Mouse (Mus musculus) large intestine, adult 2 months (tissue): ENCODE data around the gene Pex14. TPM values are rescaled to one million over a fixed set of nuclear protein-coding genes. Genes with fewer than 3 reads are reported as not detected.
A peak's percentile ranks its signal among the peaks of the same experiment; 100 is the strongest.

Experiments
- DNase-seq: peaks from one replicate; pipeline ENCODE4 v3.0.0-alpha.2; 2012; ENCODE audit warnings: low read depth, low spot score
- WGBS: fragments of 180-500 bp; shearing (Covaris S2); methylation state at CpG from one replicate; pipeline ENCODE4 v1.1.7; 2018; 5-methylcytosine and 5-hydroxymethylcytosine counted together
- polyA plus RNA-seq: library from polyadenylated mRNA; depleted of rRNA; stranded (reverse); fragments of >200 nt; gene quantifications from 2 replicates; pipeline ENCODE4 v1.2.3, GENCODE M21; 2012

Pex14 gene
- polyA plus RNA-seq, 1 experiment: 27.1 TPM

DNA sequence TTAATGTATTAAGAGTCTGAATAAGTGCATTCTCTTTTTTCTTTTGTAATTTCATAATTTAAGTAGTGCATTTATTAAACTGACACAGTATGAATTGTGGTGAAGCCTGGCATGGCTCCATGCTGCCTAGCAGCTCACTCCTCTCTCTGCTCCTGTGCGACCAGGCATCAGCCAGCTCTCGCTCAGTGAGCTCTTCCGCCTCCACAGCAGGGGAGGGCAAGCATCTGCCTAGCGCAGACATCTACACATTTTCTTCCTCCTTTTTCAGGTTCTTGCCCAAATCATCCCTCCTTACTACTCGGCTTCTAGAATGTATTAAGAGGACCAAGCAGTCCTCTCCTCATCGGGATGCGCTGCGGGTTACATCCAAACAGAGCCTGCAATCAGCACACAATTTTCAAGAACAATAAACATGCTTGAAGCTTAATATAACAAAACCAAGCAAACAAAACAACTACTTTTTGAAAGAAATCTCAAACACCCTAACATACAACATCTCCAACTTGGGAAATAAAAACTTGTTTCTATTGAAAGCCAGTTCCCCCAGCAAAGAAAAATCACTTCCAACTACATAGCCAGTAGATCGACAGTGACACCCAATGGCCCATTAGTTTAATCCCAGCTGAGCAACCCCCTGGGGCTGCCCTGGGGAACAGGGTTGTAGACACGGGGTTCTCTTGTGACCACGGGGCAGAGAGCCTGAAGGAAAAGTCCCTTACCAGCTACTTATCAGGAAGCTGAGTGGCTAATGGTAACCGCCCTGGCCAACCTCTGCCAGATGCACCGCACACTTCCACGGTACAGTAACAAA is 38.9 kb downstream of the Pex14 start:
- DNase-seq: no peak
- WGBS: 81% methylated on average over 14 of the region's 14 CpGs

DNA sequence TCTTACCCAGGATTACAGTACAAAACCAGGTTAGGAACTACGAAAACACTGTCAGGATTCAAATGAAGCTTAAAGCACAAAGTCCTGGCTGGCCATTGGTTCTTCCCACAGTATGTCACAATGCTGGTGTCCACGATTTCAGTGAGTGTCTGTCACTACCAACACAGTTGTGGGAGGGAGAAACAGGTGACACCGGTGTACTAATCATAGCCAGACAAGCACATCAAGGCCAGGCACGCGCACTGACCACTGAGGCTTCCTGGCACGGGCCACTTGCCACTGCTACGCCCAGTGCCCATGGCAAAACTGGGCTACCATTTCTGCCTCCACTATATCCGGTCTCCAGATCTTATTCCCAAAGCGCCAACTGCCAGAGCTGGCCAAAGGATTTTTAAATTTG is 40.0 kb downstream of the Pex14 start:
- DNase-seq: no peak
- 87% methylated on average over 9 of the region's 9 CpGs for WGBS

DNA sequence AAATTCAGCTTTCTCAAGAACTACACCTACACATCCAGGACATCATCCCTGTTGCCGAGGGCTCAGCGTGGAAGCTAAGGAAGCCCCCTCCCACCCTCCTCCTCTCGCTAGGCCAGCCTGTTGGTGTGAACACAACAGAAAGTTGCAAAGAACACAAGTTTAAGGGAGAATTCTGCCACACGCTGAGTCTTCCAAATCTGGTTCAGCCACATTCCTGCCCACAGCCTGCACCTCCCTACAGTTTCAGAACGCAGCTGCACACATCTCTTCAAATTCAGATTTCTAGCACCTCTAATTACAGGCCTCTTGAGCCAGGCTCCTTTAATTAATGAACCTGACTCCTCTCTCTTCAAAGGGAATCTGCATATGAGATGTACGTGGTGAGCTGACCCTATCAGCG is 41.4 kb downstream of the Pex14 start:
- 82% methylated on average over 7 of the region's 7 CpGs for WGBS
- DNase-seq: no peak

DNA sequence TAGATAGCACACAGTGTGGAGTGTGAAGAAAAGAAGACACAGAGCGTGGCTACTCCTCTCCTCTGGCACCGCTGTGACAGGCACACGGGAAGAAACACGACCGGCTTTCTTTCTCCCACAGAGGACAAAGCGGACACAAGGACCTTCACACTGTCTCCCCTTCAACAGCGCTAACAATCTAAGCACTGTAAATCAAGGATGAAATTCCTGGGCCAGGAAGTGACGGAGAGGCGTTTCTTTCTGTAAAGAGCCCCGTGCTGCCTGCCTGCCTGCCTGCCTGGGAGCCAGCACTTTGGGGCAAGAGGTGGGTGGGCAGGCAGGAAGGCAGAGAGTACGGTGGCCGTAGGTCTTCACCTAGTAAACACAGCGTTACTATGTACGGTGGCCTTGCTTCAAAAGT is 42.2 kb downstream of the Pex14 start:
- DNase-seq: no peak
- 72% methylated on average over 14 of the region's 14 CpGs for WGBS

DNA sequence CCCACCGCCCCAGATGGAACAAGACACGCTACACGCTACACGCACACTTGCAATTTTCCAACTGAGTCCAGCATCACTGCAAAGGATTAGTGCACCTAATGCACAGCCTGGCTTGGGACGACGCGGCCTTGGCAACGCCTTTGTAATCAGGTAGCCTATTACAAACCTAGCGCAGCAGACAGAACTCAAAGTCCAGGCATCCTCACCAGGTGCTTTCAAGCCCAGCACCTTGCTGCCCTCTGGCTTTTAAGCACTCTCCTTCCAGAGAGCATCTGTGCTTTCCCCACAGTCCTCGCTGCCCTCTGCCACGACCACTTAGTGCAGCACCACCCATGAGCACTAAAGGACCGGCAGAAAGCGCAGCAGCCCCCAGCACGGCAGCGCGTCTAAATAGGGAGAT is 42.7 kb downstream of the Pex14 start:
- WGBS: 58% methylated on average over 16 of the region's 16 CpGs
- DNase-seq: no peak

DNA sequence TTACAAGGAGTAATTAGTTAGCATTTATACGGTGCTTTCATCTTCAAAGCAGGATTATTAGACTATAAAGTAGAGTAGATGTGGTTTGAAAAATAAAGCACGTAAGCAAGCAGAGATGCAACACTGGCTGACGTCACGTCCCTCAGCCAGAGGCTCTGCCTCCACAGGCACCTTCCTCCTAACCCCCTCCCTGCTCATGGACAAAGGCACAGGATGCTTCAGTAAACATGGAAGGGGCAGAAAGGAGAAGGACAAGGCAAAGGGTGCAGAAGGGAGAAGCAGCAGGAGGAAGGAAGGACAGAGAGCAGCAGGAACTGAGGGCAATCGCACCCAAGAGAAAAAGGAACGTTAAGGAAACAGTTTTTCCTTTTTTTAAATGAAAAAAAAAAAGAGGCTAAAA is 43.8 kb downstream of the Pex14 start:
- no peak for DNase-seq
- 89% methylated on average over 6 of the region's 6 CpGs for WGBS

DNA sequence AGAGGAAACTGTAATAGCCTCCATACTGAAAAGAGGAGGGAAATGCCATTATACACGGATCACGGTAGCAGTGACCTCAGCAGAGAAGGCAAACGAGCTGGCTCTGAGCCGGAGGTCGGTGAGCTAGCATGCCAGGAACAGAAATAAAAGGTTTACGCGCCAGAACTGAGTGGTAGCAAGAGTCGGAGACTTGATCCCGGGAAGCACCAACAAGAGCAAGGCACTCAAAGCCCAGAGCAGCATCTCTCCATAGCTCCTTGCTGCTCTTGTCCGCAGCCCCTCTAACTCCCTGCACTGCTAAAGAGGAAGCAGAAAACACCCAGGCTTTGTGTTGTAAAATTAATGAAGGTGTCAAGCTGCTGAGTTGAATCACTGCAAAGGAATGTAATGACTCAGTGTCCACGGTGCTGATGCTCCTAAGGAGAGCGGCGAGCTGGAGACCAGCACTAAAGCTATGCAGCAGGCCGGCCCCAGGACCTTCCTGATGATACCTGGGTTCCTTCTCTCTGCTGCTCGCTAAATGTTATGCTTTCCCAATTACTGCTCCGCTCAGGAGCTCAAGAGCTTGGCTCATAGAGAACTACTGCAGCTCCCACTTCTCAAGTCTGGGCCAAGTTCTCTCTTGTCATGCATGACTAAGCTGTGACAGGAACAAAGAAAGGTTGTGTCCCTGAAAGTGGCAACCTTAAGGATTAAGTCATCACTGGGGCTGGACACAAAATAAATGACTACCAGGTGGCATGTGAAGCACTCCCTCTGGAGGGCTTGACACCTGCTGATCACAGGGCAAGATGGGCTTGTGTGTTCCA is 50.1 kb downstream of the Pex14 start:
- WGBS: 9% methylated on average over 16 of the region's 16 CpGs
- peak; percentile 25 for DNase-seq

DNA sequence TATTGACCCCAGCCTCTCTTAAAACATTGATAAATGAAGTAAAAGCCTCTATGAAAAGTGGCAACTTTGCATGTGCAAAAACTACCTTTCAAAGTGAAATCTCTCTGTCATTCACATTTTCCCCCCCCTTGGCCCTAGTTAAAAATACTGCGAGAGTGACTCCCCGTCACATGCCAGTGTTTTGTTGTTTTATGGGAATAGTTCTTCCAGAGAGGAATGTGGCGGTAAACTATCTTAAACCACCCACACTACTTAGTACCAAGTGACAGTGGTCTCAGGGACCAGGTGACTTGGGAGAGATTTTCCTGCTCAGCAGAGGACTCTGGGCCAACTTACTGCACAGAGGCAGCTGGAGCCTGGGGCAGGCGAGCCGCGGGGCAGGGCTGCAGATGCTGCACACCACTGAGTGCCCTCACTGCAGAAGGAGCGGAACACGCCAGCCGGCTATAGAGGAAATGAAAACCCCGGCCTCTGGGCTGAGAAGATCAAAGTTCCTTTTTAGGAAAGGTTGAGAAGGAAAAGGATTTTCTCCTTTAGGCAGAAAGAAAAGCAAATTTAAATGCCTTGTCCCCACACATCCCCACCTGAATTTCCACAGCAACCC is 50.9 kb downstream of the Pex14 start:
- peak; percentile 13 for DNase-seq
- 21% methylated on average over 10 of the region's 10 CpGs for WGBS

DNA sequence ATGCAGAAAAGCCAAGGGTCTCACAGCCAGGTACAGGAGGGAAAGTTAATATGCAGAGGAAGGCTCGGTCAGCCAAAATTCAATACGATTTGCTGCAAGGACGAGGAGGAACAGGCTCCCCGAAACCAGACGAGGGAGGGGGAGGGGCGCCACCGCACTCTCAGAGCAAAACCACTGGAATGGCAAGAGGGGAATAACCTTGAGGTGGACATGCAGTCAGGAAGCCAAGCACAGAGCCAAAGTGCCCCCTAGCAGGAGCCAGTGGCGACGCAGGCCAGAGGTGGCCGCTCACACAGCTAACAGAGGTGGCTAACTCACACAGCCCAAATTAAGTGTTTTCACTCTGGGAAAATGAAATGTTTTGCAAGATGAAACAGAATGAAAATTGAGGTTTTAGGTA is 52.3 kb downstream of the Pex14 start:
- WGBS: 68% methylated on average over 10 of the region's 10 CpGs
- no peak for DNase-seq

DNA sequence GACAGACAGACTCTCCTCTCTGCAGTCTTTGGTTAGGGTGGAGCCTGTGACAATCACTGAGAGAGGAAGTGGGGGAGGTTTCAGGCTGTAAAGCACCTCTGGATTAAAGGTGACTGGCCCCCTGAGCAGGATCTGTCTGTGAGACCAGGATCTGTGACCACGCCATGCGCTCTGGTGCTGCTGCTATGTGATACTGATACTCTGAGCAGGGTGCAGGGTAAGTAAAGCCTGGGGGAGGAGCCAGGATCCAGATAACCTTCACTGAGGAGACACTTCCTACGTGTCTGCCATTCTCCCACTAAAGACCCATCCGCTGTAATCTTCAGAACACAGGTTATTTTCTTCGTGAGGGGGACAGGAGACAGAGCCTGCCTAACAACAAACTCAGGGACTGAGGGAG is 53.8 kb downstream of the Pex14 start:
- 84% methylated on average over 5 of the region's 5 CpGs for WGBS

DNA sequence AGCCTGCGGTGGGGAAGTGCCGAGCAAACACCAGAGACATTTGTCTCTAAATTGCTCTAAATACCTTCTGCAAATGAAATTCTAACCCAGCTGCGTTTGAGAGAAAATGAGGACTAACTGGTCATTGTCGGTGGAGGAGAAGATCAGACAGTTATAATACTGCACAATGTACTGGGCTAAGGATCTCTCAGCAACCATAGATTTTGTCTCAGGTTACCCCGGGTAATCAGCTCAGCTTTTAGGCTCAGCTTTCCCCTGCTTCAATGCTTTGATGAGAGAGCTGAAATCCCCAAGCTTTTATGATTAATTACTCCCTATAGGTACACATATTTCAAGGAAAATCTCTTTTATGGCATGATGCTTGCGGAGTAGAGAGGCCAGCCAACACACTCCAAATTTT is 59.4 kb downstream of the Pex14 start:
- 74% methylated on average over 6 of the region's 6 CpGs for WGBS
- DNase-seq: no peak

More for the DNA sequence above, 53.8 kb downstream of the Pex14 start:
- no peak for DNase-seq

DNA sequence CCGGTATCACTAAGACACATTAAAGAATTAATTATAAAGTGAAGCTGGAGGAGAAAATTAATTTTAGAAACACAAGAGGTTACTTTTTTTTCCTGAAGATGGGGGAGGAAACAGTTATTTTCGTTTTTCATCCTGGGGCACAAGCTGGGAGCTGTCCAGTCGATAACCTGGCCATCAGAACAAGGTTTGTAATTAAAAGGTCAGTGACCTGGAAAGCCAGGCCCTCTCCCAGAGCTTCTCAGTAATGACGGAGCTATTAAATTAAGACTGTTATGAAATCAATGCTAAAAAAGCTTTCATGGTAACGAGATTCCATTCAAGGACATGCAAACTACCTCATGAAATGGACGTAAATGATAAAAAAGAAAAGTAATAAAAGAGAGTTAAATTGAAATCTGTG is 62.0 kb downstream of the Pex14 start:
- WGBS: 80% methylated on average over 6 of the region's 6 CpGs
- DNase-seq: no peak

DNA sequence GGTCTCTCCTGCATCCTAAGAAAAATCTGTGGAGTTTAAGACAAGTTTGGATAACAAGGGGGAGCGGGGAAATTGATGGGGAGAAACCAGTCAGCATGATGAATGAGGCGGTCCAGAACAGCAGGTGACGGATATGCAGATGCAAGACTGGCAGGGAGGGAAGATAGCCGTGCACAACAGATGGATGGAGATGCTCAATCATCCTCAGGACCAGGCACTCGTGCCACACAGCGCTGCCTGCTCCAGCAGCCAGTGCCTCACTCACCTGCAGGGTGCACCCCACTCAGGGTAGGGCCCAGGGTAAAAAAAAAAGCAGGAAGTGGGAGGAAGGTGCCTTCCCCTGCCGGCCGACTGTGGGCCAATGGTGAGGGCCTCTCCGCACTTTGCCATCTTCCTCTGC is 63.1 kb downstream of the Pex14 start:
- DNase-seq: no peak
- 82% methylated on average over 9 of the region's 9 CpGs for WGBS

DNA sequence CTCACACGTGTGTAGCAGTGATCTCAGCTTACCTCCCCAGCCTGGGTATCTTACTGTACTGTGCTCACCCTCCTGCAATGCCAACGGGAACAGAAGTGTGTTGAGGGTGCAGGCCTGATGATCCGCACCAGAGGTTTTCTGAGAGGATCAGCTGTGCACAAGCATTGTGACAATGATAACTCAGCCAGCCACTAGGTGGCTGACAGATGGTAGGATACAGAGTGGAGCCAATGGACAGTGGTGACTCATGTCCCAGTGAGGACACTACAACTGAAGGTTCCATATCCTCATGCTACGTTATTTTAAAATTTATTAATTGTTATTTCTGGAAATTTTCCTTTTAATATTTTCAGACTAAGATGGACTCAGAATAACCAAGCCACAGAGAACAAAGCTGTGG is 68.2 kb downstream of the Pex14 start:
- 74% methylated on average over 4 of the region's 4 CpGs for WGBS
- DNase-seq: no peak

DNA sequence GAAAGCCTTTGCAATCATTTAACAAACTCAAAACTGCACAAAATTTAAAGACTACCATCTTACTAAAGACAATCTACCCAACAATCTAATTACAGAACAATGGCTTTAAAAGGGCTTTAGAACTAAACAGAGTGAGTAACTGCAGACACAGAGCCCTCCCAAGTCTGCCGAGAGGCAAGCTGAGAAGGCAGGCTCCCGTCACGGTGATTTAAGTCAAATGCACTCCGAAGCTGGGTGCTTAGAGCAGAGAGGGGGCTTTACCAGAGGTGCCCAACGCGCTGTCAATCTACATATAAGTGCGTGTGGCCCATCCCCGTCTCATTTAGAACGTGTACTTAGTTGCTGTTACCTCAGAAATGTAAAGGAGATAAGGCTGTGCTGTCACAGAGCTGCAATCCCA is 72.1 kb downstream of the Pex14 start:
- 83% methylated on average over 9 of the region's 9 CpGs for WGBS
- DNase-seq: no peak

DNA sequence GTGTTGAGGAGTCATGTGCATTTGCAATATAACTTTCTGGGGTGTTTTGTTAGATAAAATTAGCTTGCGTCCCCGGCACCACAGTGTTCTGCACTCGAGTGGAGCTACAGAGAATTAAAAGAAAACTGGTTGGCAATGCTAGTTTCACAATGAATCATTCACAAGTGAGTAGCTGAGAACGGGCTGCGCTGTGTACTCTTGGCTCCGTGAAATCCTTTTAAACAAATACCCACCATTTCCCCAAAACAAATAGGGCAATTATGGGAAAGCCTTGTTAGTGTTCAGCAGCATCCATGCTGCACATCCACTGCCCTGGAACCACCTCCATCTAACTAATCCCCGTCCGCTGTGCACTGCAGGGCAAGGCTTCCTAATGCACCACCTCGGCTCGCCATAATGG is 74.4 kb downstream of the Pex14 start:
- WGBS: 73% methylated on average over 10 of the region's 10 CpGs
- DNase-seq: no peak

DNA sequence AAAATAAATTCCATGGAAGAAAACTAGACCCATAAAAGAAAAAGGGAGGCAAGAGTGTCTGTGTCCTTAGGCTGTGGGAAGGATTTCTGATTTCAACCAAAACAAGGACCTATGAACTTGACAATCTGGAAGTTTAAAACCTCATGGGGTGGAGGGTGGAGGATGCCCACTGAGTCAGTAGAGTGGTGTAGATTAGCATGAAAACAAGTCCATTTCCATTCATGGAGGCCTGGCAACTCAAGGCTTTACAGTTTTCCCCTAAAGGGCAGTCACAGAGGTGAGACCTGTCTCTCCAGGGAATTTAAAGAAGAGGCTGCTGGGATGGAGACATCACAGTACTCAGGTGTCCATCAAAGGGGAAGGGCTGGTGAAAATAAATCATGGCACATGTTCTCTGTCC is 78.7 kb downstream of the Pex14 start:
- no peak for DNase-seq

DNA sequence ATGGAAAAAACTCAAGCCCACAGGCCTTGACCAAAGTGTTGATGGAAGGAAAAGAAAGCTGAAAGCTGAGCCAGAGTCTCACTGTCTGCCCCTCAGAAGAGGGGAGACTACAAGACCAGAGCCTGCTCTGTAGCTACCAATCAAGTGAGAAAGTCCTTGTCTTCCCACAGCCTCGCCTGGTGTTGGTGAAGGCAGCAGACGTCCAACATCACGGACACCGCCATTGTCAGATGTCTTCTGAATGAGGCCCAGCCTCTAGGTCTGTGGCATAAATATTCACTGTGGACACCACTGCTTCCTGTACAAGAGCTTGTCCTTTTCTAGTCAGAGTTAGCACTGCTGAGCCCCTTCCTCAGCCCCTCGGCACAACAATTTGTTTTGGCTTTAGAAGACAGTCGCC is 80.2 kb downstream of the Pex14 start:
- WGBS: 87% methylated on average over 6 of the region's 6 CpGs
- DNase-seq: no peak

DNA sequence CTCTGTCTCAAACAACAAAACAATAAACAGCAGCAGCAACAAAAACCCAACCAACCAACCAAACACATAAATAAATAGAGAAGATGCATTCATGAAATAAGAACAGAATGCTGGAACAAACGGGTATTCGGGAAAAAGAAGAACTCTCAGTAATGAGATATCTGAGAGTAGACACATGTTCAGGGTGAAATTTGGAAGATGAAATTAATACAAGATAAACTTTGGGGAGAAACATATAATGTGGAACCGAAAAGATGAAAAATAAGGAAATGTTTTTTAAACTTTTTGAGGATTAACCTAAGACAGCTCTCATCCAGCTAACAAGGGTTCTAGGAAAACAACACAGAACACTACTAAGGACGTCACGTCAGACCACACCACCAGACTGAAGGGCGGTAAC is 92.9 kb downstream of the Pex14 start:
- no peak for DNase-seq
- WGBS: 97% methylated on average over 6 of the region's 6 CpGs

DNA sequence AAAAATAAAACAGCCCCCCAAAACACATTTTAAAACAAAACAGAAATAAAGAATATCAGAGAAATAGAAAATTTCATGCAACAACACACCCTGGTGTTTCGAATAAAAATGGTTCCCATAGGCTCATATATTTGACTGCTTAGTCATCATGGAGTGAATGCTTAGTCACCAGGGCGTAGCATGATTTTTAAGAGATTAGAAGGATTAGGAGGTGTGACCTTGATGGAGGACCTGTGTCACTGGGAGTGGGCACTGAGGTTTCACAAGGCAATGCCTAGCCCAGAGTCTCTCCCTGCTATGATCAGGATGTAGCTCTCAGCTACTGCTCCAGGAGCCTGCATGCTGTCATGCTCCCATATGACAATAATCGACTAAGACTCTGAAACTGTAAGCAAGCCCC is 93.6 kb downstream of the Pex14 start:
- 98% methylated on average over 3 of the region's 3 CpGs for WGBS

More for the DNA sequence above, 93.6 kb downstream of the Pex14 start:
- no peak for DNase-seq
